Mouse (Mus musculus) urinary bladder, adult 2 months (tissue): Measurements from ENCODE around the gene Lrrc3c. TPM values are rescaled to one million over a fixed set of nuclear protein-coding genes. Genes with fewer than 3 reads are reported as not detected.
"Not testable (repeated sequence)": the region's sequence is repeated elsewhere in the genome, so short reads cannot be mapped to it uniquely, and the experiment has no call there.

Experiments
- DNase-seq: peaks from one replicate; pipeline ENCODE4 v3.0.0; 2022; ENCODE audit warnings: low spot score
- polyA plus RNA-seq: library from polyadenylated mRNA; depleted of rRNA; stranded (reverse); fragments of >200 nt; gene quantifications from 2 replicates; pipeline ENCODE4 v1.2.3, GENCODE M21; 2012

The Lrrc3c gene
- polyA plus RNA-seq, 1 experiment, result not detected

DNA sequence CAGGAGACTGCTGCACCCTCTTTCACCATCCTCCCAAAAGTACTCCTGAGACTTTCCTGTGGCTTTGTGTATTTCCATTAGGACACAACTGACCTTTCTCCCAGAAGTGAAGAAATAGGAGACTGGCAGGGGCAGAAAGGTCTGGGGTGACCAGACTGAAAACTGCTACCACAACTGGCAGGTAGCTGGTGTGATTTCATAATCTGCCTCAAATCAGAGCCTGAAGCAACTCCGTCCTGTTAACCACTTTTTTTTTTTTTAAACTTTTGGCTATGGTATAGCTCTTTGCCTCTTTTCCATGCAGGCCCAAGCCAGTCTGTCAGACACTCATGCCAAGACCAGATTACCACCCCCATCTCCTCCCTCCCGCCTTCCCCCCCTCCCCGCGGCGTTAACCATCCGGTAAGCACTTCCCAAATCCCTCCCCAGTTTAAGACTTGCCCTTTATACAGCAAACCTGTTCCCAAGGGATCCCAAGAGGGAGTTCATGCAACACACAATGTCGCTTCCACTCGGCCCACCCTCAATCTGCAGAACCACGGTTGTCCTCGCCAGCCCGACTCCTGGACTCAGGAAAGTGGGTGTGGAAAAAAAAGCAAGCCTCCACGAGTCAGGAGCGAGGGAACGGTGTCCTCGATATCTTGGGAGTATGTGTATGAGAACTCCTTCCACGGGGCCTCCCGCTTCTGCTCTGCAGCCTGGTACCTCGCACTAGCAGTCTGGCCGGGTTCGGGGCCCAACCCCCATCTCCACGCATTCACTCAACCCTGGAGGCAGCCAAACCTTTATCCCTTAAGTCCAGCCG is 11.8 kb upstream of the Lrrc3c start:
- no peak for DNase-seq

DNA sequence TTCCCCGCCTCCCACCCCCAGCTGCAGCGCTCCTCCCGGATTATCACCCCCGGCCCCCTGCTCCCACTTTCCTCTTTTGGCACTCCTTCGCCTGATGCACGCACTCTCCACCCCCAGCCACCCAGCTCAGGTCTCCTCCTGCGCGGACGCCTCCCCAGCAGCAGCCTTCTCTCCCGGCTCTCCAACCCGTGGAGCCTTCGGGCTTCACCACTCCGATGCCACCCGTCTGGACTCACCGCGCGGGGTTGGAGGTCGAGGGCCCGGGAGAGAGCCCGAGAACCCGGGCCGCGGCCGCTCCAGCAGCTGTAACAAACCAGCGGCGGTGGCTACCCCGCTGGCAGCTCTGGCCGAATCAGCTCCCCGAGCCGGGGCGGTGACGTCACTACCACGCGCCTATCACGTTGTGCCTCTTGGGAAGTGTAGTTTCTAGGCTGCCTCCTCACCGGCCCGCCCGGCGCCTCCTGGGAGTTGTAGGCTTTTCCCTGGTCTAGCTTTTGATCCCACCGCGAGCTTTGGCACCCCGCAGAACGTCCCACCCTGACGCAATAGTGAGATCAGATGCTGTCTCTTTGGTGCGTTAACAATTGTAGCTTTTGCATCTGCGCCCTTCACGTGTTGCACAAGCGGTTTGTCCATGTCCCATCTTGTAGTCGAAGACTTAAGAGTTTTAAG is 11.1 kb upstream of the Lrrc3c start, which contains the start of gene Ormdl3:
TSS of gene Ormdl3 (minus strand) at position 477 of the 672 bp plus-strand sequence.
- DNase-seq, result peak; percentile 96

DNA sequence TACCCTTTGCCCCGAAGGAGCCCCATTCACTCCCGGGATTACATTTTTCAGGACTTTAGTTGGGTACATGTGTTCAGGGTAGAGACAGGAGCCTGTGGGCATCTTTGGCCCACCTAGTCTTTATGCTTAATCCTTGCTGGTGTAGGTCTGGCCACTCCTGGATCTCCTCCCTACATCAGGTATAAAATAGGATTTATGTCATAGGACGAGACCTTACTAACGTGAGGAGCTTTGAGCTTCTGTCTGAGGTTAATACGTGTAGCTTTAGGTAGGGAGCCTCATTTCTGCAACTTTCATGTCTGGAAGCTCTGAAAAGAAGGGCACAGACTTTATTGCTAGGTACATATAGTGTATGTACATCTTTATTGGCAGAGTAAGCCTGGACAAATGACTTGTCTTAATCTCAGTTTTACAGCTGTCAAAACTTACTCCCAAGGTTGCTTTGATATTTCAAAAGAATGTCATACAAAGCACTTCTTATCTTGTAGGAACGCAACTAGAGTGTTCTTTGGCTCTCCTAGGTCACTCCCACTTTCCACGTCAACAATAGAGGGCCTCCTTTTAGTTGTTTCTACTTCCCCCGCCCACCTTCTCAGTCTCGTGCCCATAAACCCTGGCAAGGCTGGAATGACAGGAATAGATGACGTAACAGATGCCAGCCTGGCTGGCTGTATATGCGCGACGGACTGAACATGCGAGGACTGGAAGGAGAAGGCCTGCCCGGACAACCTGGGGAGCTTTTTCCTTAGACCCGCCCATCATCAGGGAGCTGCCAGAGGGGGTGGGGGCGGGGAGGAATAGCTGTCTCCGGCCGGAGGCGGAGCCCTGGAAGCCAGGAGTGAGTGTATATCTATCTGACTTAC is 10.2 kb upstream of the Lrrc3c start:
- DNase-seq, result peak; percentile 60

DNA sequence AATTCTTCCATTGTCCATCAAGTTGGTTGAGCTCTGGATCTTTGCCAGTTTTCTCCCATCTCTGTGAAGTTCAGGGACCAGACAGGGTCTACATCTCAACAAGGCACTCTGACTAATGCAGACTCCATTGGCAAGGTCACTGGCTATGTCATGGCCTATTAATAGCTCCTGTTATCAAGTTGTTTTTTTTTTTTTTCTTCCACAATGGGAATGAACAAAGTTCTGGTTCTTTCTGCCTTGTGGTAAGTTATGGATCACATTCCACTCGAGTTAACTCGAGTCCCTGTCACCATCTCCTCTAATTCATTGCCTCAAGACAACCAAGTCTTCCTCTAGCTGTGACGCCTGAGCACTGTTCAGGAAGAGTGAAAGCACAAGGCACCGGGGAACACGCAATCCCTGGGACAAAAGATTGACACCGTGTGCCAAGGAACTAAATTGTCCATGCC is 9.2 kb upstream of the Lrrc3c start:
- no peak for DNase-seq

DNA sequence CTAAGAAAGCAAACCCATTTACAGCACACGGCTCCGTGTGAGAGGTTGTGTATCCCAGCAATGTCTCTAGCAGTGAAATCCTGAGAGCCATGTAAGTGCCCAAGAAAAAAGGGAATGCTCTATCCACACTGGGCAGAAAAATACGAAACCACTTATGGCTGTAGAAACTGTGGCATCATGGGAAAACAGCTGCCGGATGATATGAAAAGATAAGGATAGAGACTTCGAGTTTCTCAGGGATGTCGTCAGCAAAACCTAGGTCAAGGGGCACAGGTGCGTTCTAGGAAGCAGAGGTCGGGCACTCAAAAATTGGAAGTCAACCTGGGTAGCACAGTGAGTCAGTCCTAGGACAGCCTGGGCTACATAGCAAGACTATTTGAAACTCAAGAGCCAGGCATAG is 8.8 kb upstream of the Lrrc3c start:
- no peak for DNase-seq

DNA sequence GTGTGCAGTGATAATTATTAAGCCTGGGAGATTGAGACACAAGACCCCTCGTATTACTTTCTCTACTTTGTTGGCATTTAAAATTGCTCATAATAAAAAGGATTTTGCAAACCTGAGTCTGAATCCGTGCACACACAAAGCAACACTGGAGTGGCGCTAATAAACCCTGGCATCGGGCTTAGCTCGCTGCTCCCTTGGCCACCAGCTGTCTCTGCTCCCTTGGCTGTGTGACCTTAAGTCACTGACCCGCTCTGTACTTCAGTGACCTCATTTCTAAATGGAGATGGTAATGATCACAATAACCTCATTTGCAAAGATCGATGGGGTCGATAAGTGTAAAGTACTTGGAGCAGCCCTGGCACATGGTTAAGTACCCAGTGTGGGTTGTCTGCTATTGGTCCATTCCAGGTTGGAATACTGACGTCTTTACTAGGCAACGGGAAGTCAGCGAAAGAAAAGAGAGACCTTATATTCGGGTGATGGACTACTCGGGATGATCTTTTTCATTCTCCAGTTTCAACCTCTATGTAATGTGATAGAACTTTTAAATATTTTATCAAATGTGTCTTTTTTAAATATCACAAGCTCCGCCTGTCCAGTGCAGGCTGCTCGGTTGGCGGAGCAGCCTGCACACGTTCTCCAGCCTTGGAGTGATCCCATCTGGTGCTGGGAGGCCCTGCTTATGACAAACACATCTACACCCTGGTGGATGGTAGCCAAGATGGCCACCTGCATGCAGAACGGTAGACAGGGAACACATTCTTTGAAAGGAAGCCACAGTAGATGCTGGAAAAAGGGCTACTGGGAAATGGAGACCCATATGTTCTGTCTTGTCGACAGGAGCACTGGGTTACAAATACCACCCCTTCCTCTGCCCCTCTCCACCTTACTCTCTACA is 7.3 kb upstream of the Lrrc3c start:
- DNase-seq, result no peak

DNA sequence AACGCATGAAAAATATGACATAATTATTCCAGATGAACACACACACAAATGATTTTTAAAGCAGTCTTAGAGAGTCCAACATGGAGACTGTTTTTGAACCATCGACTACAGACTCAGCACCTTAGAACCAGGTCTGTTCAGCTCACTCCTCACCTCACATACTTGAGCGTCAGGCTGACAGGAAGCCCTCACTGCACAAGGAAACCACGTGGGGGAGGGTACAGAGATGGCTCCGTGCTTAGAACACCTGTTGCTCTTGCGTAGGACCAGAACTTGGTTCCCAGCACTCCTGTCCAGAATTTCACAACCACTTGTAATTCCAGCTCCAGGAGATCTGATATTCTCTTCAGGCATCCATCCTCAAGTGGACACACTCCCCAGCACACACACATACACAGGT is 3.1 kb upstream of the Lrrc3c start:
- no peak for DNase-seq

DNA sequence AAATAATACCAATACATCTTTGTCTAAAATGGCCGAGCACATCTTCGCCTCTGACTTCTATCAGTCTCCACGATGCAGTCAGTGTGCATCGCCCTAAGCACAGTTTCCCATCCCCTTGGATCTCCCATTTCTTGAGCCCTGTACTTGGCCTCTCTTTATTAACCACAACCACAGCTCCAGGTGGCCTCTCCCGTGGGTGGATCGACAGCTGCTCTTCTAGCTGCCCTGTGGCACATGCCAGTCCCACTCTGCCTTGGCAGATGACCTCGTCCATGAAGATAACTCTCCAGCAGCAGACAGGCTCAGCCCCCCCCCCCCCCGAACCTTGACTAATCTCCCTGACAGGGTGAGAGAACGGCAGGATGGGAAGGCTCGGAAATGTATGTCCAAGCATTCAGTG is 2.6 kb upstream of the Lrrc3c start:
- no peak for DNase-seq

DNA sequence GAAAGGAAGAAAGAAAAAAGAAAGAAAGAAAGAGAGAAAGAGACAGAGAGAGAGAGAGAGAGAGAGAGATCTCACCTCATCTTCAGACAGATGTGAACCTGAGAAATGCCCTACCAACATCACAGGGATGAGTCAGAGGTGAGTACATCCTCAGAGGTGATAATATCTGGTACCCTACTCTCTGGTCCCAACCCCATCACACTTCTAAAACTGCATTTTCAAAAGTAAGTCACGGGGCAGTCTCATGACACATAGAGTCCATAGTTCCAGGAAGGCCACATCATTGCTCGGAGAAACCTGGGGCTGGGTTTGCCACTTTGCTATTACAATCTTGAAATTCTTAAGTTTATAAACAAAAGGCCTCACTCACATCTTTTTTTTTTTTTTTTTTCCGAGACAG is 2.1 kb upstream of the Lrrc3c start:
- no peak for DNase-seq

DNA sequence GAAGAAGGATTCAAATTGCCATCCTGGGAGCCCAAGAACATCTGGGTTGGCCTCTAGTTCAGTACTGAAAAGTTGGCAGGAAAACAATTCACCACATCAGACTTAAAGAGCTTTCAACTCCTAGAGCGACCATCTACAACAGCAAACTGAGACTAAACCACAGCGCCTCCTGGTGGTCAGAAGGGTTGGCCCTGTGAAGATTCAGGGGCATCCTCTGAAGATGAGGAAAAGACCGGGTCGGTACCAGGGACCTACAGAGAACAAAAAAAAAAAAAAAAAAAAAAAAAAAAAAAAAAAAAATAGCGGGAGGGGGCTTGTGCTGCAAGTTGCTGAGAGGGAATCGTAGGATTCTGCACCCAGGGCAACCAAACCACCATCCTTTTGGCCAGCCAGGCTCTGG is 728 bp upstream of the Lrrc3c start:
- peak; percentile 18 for DNase-seq

DNA sequence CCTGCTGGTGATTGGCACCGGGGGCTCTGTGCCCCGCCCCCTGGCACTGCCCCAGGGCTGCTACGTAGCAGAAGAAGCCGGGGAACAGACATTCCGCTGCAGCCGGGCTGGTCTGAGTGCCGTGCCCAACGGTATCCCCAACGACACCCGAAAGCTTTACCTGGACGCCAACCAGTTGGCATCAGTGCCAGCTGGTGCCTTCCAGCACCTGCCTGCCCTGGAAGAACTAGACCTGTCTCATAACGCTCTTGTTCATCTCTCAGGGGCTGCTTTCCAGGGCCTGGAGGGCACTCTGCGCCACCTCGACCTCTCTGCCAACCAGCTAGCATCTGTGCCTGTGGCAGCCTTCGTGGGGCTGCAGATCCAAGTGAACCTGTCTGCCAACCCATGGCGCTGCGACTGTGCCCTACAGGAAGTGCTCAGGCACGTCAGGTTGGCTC is 780 bp downstream of the Lrrc3c start:
- DNase-seq, result no peak

DNA sequence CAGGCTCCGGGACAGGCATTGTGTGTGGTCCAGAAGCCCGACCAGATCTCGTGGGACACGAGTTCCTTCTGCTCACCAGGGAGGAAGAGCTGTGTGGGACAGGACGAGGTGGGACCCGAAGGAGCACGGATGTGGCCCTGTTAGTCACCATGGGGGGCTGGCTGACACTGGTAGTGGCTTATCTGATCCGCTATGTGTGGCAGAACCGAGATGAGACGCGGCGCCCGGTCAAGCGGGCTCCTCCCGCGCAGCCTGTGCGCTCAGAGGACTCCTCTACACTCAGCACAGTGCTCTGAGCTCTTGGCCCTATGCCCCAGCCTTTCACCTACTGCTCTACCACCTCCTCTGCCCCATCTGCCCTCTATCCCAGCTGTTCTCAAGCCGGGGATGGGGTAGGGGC is 1.2 kb downstream of the Lrrc3c start:
- DNase-seq, result no peak

DNA sequence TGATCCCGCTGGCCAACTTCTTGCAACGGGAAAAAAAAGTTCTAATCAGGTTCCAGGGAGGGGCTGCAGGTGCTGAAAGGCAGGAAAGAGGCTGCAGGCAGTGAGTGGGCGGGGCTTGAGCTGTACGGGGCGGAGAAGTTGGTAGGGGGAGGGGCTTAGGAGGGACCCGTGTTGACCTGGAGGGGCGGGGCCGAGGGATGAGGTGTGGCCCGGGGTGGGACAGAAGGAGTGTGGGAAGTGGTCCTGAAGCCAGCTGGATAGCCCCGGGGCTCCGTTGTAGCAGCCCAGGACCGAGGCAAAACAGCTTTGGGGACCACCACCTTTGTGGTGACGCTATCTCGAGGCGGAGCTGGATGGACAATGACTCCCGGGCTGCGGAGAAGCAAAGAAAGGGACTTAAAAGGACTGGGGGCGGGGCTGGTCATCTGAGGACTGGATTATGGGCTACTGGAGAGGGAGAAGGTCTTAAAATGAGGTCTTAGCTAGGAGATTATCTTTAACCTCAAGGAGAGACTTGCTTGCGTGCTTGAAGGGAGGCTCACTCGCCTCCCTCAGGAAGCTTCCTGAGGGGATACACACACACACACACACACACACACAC is 4.1 kb downstream of the Lrrc3c start:
- no peak for DNase-seq

DNA sequence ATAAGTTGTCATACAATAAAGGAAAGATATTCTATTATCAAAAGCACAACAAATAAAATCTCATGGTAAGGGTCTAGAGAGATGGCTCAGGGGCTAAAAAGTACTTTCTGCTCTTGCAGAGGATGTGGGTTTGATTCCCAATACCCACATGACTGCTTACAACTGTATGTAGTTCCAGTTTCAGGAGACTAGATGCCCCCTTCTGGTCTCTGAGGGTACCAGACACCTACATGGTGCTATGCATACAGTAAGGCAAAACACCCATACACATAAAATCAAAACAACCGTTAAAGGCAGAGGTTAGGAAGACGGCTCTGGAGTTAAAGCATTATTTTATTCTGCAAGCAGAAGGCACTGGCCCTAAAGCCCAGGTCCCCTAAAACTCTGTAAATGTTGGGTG is 5.9 kb downstream of the Lrrc3c start:
- no peak for DNase-seq

DNA sequence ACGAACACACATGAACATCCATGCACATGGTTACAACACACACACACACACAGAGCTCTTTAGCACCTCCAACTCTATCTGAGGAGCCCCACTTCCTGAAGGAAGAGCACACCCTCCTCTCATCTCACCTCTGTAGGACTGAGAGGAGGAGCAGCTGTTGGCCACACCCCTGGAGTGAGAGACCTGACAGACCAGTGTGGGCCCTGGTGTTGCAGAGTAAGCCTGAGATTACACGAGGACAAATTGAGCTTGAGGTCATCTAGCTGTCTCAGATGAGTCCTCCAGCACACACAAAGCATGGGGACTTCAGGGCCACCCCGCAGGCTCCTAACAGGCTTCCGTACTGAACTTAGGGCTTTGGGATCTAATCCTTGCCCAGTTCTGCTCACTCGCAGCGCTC is 6.8 kb downstream of the Lrrc3c start:
- not testable (repeated sequence) for DNase-seq

DNA sequence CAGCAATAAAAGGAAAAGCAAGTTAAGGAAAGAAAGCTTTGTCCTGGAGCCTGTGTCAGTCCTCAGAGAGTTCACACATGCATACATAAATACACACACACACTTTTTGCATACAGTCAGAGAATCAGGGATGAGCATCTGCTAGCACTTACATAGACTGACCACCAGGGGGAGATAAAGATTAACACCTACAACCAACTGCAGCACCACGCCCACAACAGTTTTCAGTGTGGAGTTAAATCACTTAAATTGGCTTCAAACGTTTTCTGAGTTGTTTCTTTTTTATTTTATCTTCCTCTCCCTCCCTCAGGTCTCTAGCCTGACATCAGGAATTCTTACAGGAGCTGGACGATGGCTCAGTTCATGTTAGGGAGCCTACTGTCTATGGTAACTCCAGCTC is 8.7 kb downstream of the Lrrc3c start:
- no peak for DNase-seq

DNA sequence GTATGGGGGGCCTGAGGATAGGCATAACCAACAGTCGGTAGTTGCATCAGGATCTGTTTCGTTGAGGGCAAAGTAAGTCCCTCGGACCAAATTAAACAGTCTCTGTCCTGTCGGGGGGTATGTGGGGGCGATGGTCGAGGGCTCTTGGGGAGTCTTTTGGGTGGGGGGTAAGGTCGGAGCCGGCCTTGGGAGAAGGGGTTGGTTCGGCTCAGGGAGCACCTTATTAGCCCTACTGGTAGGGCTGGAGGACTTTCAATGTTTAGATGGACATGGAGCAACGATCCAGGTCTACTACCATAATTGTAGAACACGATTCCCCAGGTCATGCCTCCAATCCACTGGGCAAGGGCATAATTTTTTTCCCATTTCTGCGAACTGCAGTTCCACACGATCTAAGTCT is 22.7 kb downstream of the Lrrc3c start:
- no peak for DNase-seq

DNA sequence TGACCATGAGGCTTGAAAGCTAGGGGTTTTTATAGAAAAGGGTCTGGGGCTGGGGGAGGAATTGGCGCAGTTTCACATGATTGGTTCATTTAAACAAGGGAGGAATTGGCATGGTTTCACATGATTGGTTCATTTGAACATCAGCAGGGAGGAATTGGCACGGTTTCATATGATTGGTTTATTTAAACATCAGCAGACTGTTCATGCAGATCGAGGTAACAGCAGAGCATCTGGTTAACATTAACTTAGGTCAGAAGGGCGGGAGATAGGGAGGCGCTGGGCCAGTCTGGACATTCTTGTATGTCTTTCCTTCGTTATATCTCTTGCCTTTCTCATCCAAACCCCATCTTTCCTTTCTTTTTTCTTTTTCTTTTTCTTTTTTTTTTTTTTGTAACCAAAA is 25.9 kb downstream of the Lrrc3c start:
- DNase-seq, result not testable (repeated sequence)

DNA sequence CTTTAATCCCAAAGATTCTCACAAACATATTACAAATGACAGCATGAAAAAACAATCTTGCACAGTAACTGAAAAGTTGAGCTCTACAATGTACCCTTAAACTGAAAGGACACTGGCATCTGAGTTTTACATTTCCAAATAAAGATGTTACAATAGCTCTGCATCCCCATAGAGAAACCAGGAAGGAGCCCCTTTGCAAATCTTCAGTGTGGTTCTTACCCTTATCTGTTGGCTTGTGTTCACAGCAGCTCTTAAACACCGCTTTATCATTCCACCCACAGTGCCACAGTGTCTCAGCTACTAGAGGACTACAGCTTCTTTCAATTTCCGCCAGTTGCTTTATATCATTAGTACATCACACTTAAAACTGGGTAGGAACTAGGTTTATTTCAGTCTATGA is 26.3 kb downstream of the Lrrc3c start:
- not testable (repeated sequence) for DNase-seq

DNA sequence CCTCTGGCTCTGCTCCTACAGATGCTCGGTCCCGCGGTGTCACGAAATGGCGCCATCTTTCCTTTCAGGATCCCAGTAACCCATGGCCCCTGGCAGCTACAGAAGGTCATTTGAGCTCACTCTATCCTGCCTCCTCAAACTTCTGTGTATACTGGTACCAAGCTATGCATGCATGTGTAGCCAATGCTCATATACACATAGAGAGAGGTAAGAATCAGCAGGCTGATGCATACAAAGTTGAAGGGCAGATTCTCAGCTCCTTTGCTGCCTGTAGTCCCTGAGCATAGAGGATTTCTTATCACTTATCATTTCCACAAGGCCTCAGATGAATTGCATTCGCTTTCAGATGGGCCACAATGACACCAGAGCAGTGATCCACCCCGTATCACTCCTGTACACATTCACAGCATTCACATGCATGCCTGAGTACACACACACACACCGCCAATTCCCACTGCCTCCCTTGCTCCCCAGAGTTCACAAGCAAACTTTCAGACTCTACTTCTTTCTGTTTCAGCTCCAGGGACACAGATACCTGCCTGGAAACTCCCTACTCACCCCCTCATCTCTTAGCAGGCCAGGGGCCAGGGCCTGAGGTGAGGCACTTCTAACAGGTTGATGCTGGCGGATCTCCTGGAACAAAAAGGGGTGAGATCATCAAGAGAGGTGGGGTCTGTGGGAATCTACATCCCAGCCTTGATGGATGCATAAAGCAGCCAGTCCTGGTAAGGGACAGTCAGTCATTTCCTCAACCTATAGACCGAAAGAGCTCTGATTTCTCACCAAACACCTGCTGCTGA is 27.7 kb downstream of the Lrrc3c start, which contains the start of the genes Gm12355 and Gsdma3:
TSS of gene Gm12355 (minus strand) at position 51 of the 800 bp plus-strand sequence.
TSS of gene Gsdma3 (plus strand) at position 750 of the 800 bp plus-strand sequence.
- no peak for DNase-seq
